Mouse (Mus musculus): Measurements from ENCODE around the gene Ppp2r3c.
"Not testable (repeated sequence)": the region's sequence is repeated elsewhere in the genome, so short reads cannot be mapped to it uniquely, and the experiment has no call there.

The Ppp2r3c gene

GRCm38 (mm10) chr12:55263385-55263784 lies 39.4 kb downstream of the Ppp2r3c start:
- not testable (repeated sequence) for DNase-seq

GRCm38 (mm10) chr12:55261950-55262349 lies 40.8 kb downstream of the Ppp2r3c start:
- DNase-seq, result not testable (repeated sequence)

DNA sequence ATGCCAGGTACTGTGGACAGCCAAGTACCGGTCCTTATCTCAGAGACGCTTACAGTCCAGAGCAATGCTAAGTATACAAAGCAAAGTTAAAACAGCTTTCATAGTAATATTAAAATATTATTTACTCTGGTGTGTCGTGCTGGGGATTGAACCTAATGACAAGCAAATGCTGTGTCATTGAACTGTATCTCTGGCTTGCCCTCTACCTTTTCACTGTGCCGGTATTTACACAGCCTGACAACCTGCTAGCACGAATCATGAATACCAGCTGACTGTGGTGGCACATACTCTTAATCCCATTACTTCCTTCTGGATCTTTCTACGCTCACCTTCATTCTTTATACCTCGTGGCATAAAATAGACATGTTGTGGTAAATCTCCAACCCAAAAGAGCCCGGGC lies 60.6 kb downstream of the Ppp2r3c start:
- DNase-seq, result not testable (repeated sequence)

GRCm38 (mm10) chr12:55230520-55230861 lies 72.3 kb downstream of the Ppp2r3c start:
- not testable (repeated sequence) for DNase-seq

GRCm38 (mm10) chr12:55229626-55230519 lies 72.9 kb downstream of the Ppp2r3c start, which contains the start of gene Srp54c:
Srp54c (plus strand) TSS chr12:55230168.
- DNase-seq, result not testable (repeated sequence)
